Mouse (Mus musculus): ENCODE measurements around the gene Leng8.

Gene Leng8

GRCm38 (mm10) chr7:4136771-4137531, at the start of gene Leng8:
Gene Leng8, plus strand, starts transcription at chr7:4137039.
- in situ Hi-C loops (cut with MboI, MseI): loop anchor here (25.0 kb wide), 2 partner anchors 525 to 925 kb away; partner anchors contain the start of genes Ndufa3, Oscar, U2af2 and Zfp580

- in situ Hi-C loops (cut with MboI, MseI): no loop called here
Observed at GRCm38 (mm10) chr7:4087238-4087895, 49.5 kb upstream of the Leng8 start.

GRCm38 (mm10) chr7:4087896-4088480, 48.9 kb upstream of the Leng8 start:
- in situ Hi-C loops (cut with MboI, MseI): no loop called here

- in situ Hi-C loops (cut with MboI, MseI): no loop called here
Observed at GRCm38 (mm10) chr7:4088679-4089078, 48.2 kb upstream of the Leng8 start.

- in situ Hi-C loops (cut with MboI, MseI): no loop called here
Observed at GRCm38 (mm10) chr7:4091170-4091569, 45.7 kb upstream of the Leng8 start.

- in situ Hi-C loops (cut with MboI, MseI): no loop called here
Observed at GRCm38 (mm10) chr7:4098301-4098700, 38.5 kb upstream of the Leng8 start.

- in situ Hi-C loops (cut with MboI, MseI): no loop called here
Observed at GRCm38 (mm10) chr7:4098832-4099231, 38.0 kb upstream of the Leng8 start.

- in situ Hi-C loops (cut with MboI, MseI): no loop called here
Observed at GRCm38 (mm10) chr7:4101144-4101543, 35.7 kb upstream of the Leng8 start.

GRCm38 (mm10) chr7:4103411-4103810, 33.4 kb upstream of the Leng8 start:
- in situ Hi-C loops (cut with MboI, MseI): no loop called here

- in situ Hi-C loops (cut with MboI, MseI): no loop called here
Observed at GRCm38 (mm10) chr7:4111766-4112165, 25.1 kb upstream of the Leng8 start.

- in situ Hi-C loops (cut with MboI, MseI): no loop called here
Observed at GRCm38 (mm10) chr7:4117050-4117814, 19.6 kb upstream of the Leng8 start.

GRCm38 (mm10) chr7:4119344-4119902, 17.4 kb upstream of the Leng8 start, which contains the start of gene Ttyh1:
Gene Ttyh1, plus strand, starts transcription at chr7:4119408.
- in situ Hi-C loops (cut with MboI, MseI): no loop called here

- in situ Hi-C loops (cut with MboI, MseI): no loop called here
Observed at GRCm38 (mm10) chr7:4119976-4120921, 16.6 kb upstream of the Leng8 start.

- in situ Hi-C loops (cut with MboI, MseI): no loop called here
Observed at GRCm38 (mm10) chr7:4122076-4122768, 14.6 kb upstream of the Leng8 start.

GRCm38 (mm10) chr7:4122783-4123182, 14.1 kb upstream of the Leng8 start:
- in situ Hi-C loops (cut with MboI, MseI): no loop called here

- in situ Hi-C loops (cut with MboI, MseI): no loop called here
Observed at GRCm38 (mm10) chr7:4123732-4124131, 13.1 kb upstream of the Leng8 start.

GRCm38 (mm10) chr7:4124315-4124759, 12.5 kb upstream of the Leng8 start:
- in situ Hi-C loops (cut with MboI, MseI): no loop called here

- in situ Hi-C loops (cut with MboI, MseI): loop anchor here (5.0 to 25.0 kb wide), 4 partner anchors 98 to 937 kb away; partner anchors contain the start of genes Ndufa3, Oscar, U2af2 and Zfp580
Observed at GRCm38 (mm10) chr7:4124856-4125255, 12.0 kb upstream of the Leng8 start.

GRCm38 (mm10) chr7:4125306-4125705, 11.5 kb upstream of the Leng8 start:
- in situ Hi-C loops (cut with MboI, MseI): loop anchor here (5.0 to 25.0 kb wide), 4 partner anchors 98 to 937 kb away; partner anchors contain the start of genes Ndufa3, Oscar, U2af2 and Zfp580

All from regulatory T cell (primary cell).